Mouse (Mus musculus): ENCODE results near the gene Cep112. TPM values are rescaled to one million over a fixed set of nuclear protein-coding genes. Genes with fewer than 3 reads are reported as not detected.

Cep112 gene
- polyA plus RNA-seq, 1 experiment = 0.43 TPM

GRCm38 (mm10) chr11:108851771-108852170, 426.8 kb downstream of the Cep112 start:
- TF ChIP-seq SRF (IDR thresholded peaks at IDR 0.05; ENCODE audit: control insufficient read depth, insufficient read length, low read depth) = no peak
- TF ChIP-seq POLR2AphosphoS2 (IDR thresholded peaks at IDR 0.05; ENCODE audit: insufficient read length, low read depth) = no peak
- TF ChIP-seq MAX (IDR thresholded peaks at IDR 0.05; ENCODE audit: low read depth) = no peak
- no peak for TF ChIP-seq TCF12 (IDR thresholded peaks at IDR 0.05; ENCODE audit: insufficient read depth, poor library complexity, severe bottlenecking)
- TF ChIP-seq TCF3 (IDR thresholded peaks at IDR 0.05; ENCODE audit: insufficient read length, low read depth) = no peak
- TF ChIP-seq MYOG (IDR thresholded peaks at IDR 0.05; ENCODE audit: control insufficient read depth in 1 of 3, insufficient read depth in 1 of 3, insufficient read length in 2 of 3, low read depth in 2 of 3) = no peak
- TF ChIP-seq USF1 (IDR thresholded peaks at IDR 0.05; ENCODE audit: low read depth) = no peak
- no peak for TF ChIP-seq CEBPB (IDR thresholded peaks at IDR 0.05; ENCODE audit: insufficient read depth, poor library complexity, severe bottlenecking)
- TF ChIP-seq REST (IDR thresholded peaks at IDR 0.05; ENCODE audit: insufficient read depth, insufficient read length) = no peak
- no peak for TF ChIP-seq E2F4 (IDR thresholded peaks at IDR 0.05; ENCODE audit: insufficient read depth)
- TF ChIP-seq MYOD1 (IDR thresholded peaks at IDR 0.05; ENCODE audit: control insufficient read depth in 1 of 3, insufficient read length in 2 of 3, low read depth in 2 of 3) = no peak
- no peak for TF ChIP-seq POLR2A (IDR thresholded peaks at IDR 0.05; ENCODE audit: insufficient read length, low read depth)
- no peak overlapping the region for H3K4me2 ChIP-seq (ENCODE audit: low read depth)
- no peaks in the 10 kb centered on the region for H3K36me3 ChIP-seq (ENCODE audit: control insufficient read depth, insufficient read depth)
- H3ac ChIP-seq (ENCODE audit: control insufficient read depth, insufficient read length) = no peak overlapping the region
- H3K4me3 ChIP-seq = no peak overlapping the region
- H3K27me3 ChIP-seq (ENCODE audit: control insufficient read depth, insufficient read depth, insufficient read length) = no peaks in the 10 kb centered on the region
- H3K79me2 ChIP-seq (ENCODE audit: control insufficient read depth, insufficient read depth) = no peaks in the 10 kb centered on the region

- no peaks in the 10 kb centered on the region for H3K27me3 ChIP-seq (ENCODE audit: control insufficient read depth, insufficient read depth, insufficient read length)
- H3K4me2 ChIP-seq (ENCODE audit: low read depth) = no peak overlapping the region
- H3K36me3 ChIP-seq (ENCODE audit: control insufficient read depth, insufficient read depth) = no peaks in the 10 kb centered on the region
- TF ChIP-seq MYOD1 (IDR thresholded peaks at IDR 0.05; ENCODE audit: control insufficient read depth in 1 of 3, insufficient read length in 2 of 3, low read depth in 2 of 3) = no peak
- no peak overlapping the region for H3ac ChIP-seq (ENCODE audit: control insufficient read depth, insufficient read length)
- no peak overlapping the region for H3K4me3 ChIP-seq
- H3K79me2 ChIP-seq (ENCODE audit: control insufficient read depth, insufficient read depth) = no peaks in the 10 kb centered on the region
Observed at GRCm38 (mm10) chr11:108857254-108857653, 432.3 kb downstream of the Cep112 start.

DNA sequence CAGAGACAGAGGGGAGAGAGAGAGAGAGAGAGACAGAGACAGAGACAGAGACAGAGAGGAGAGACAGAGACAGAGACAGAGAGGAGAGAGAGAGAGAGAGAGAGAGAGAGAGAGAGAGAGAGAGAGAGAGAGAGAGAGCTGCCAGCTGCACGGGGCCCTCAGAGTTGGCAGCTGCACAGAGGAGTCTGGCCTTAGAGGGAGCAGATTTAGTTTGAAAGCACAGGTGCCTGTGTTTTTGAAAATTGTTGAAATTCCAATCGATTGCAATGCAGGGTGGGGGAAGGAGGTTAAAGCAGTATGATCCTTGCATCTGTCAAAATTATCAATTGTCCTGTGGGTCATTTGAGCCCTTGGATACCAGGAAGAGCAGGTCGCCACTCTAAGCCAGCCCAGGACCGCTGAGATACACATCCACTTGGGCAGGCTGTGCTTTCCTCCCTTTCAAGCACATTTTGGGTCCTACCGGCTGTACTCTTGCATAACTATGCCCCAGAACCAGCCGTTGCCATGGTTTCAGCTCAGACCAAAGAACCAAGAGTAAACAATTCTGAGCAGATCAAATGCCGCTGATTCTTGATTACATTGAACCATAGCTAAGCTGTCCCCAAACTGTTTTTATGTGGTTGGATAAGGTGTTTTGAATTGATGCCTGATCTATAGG, 432.8 kb downstream of the Cep112 start:
- TF ChIP-seq MAX (IDR thresholded peaks at IDR 0.05; ENCODE audit: low read depth) (no peak), MYOG (IDR thresholded peaks at IDR 0.05; ENCODE audit: control insufficient read depth in 1 of 3, insufficient read depth in 1 of 3, insufficient read length in 2 of 3, low read depth in 2 of 3) (peak in 2 of 3 experiments; percentile 13 to 19), MYOD1 (IDR thresholded peaks at IDR 0.05; ENCODE audit: control insufficient read depth in 1 of 3, insufficient read length in 2 of 3, low read depth in 2 of 3) (peak in 1 of 3 experiments; percentile 24)
- Histone ChIP-seq H3K27me3 (ENCODE audit: control insufficient read depth, insufficient read depth, insufficient read length) (no peaks in the 10 kb centered on the region), H3K4me3 (no peak overlapping the region), H3K36me3 (ENCODE audit: control insufficient read depth, insufficient read depth) (no peaks in the 10 kb centered on the region), H3K4me2 (ENCODE audit: low read depth) (no peak overlapping the region), H3K79me2 (ENCODE audit: control insufficient read depth, insufficient read depth) (no peaks in the 10 kb centered on the region), H3ac (ENCODE audit: control insufficient read depth, insufficient read length) (no peak overlapping the region)

DNA sequence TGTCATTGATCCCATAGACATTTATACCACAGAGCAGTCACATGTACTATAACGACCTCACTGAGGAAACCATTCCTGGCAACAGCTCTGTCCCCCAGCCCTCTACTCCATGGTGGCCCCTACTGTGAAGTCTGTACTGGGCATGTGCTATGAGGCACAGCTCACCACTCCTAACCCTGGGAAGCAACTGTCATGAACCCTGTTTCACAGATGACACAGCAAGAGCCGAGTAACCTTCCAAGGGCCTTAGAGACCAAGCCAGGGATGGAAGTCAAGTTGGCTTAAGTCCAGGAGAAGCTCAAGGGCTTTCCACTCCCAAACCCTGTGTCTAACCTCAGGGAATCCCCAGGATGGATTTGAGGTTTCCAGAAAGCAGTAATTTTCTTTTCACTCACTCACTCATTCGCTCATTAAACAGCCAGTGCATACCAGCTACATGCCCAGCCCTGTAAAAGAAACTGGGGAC, 433.4 kb downstream of the Cep112 start:
- Histone ChIP-seq H3K79me2 (ENCODE audit: control insufficient read depth, insufficient read depth) (no peaks in the 10 kb centered on the region), H3K36me3 (ENCODE audit: control insufficient read depth, insufficient read depth) (no peaks in the 10 kb centered on the region), H3K4me3 (no peak overlapping the region), H3K4me2 (ENCODE audit: low read depth) (no peak overlapping the region), H3ac (ENCODE audit: control insufficient read depth, insufficient read length) (no peak overlapping the region), H3K27me3 (ENCODE audit: control insufficient read depth, insufficient read depth, insufficient read length) (no peaks in the 10 kb centered on the region)
- no peak for TF ChIP-seq SRF (IDR thresholded peaks at IDR 0.05; ENCODE audit: control insufficient read depth, insufficient read length, low read depth)
- TF ChIP-seq USF1 (IDR thresholded peaks at IDR 0.05; ENCODE audit: low read depth) = no peak
- no peak for TF ChIP-seq POLR2AphosphoS2 (IDR thresholded peaks at IDR 0.05; ENCODE audit: insufficient read length, low read depth)
- TF ChIP-seq TCF12 (IDR thresholded peaks at IDR 0.05; ENCODE audit: insufficient read depth, poor library complexity, severe bottlenecking) = no peak
- TF ChIP-seq MYOD1 (IDR thresholded peaks at IDR 0.05; ENCODE audit: control insufficient read depth in 1 of 3, insufficient read length in 2 of 3, low read depth in 2 of 3) = no peak
- TF ChIP-seq E2F4 (IDR thresholded peaks at IDR 0.05; ENCODE audit: insufficient read depth) = no peak

DNA sequence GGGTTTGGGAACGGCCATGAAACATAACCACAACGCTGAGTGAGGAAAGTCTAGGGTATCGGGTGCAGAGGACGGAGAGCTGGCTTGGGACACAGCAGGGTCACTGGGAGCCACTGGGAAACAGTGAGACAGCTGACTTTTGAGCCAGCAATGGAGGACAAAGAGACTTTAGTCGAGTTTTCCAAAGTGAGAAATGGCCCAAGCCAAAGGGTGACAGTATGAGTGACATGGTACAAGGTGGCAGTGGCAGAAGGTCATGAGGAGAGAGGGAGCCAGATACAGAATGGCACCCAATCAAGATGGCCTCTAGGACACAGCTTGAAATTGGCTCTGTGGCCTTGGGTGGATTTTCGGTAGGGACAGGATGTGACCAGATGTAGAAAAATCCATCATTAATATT, 433.9 kb downstream of the Cep112 start:
- Histone ChIP-seq H3K4me3 (no peak overlapping the region), H3K27me3 (ENCODE audit: control insufficient read depth, insufficient read depth, insufficient read length) (no peaks in the 10 kb centered on the region), H3K79me2 (ENCODE audit: control insufficient read depth, insufficient read depth) (no peaks in the 10 kb centered on the region), H3K36me3 (ENCODE audit: control insufficient read depth, insufficient read depth) (no peaks in the 10 kb centered on the region), H3K4me2 (ENCODE audit: low read depth) (no peak overlapping the region), H3ac (ENCODE audit: control insufficient read depth, insufficient read length) (no peak overlapping the region)
- TF ChIP-seq CEBPB (IDR thresholded peaks at IDR 0.05; ENCODE audit: insufficient read depth, poor library complexity, severe bottlenecking) (no peak), MYOD1 (IDR thresholded peaks at IDR 0.05; ENCODE audit: control insufficient read depth in 1 of 3, insufficient read length in 2 of 3, low read depth in 2 of 3) (no peak), POLR2A (IDR thresholded peaks at IDR 0.05; ENCODE audit: insufficient read length, low read depth) (no peak), TCF12 (IDR thresholded peaks at IDR 0.05; ENCODE audit: insufficient read depth, poor library complexity, severe bottlenecking) (no peak), POLR2AphosphoS2 (IDR thresholded peaks at IDR 0.05; ENCODE audit: insufficient read length, low read depth) (no peak), USF1 (IDR thresholded peaks at IDR 0.05; ENCODE audit: low read depth) (no peak), MAX (IDR thresholded peaks at IDR 0.05; ENCODE audit: low read depth) (no peak), MYOG (IDR thresholded peaks at IDR 0.05; ENCODE audit: control insufficient read depth in 1 of 3, insufficient read depth in 1 of 3, insufficient read length in 2 of 3, low read depth in 2 of 3) (no peak), TCF3 (IDR thresholded peaks at IDR 0.05; ENCODE audit: insufficient read length, low read depth) (no peak)
